In the genomic region with DNA sequence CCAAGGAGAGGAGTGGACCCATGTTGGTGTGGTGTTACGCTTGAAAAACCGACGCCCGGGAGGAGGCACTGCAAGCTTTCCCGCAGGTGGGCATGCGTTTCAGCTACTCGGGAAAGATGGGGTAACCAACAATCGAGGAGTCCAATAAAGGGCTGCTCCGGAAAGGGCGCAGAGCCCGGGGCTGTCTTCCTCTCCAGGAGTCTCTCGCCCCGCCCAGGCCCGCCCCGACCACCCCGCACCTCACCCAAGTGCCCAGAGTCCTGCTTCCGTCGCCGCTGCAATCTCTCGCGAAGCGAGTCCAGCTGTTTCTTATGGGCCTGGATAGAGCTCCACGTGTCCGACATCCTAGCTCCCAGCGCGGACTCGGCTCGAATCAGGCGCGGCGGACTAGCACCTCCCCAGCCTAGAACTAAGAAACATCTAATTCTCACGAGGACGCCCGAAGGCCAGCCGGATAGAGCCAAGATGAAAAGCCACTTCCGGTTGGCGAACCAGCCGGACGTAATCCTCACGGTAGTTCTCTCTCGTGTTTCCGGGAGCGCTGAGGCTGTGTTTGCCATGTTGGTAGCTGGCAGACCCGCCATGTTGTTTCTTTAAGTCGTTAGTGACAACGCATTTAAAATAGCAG, we compare ENCODE assay signal across 8 mouse cellular contexts. TPM values are rescaled to one million over a fixed set of nuclear protein-coding genes. Genes with fewer than 3 reads are reported as not detected.
A peak's percentile ranks its signal among the peaks of the same experiment; 100 is the strongest.
DNase-seq lines count a peak whose midpoint lies in the region; ATAC-seq lines count a peak whose summit lies in the region.

A gene (minus strand): TSS at position 485 of the 628 bp plus-strand sequence.

- peak within 1 kb of the TSS; percentile 70 for H3K9ac ChIP-seq in intestine, embryonic 14.5 days (ENCODE audit: low read length)

- DNase-seq in adrenal gland, adult 18-20 months (ENCODE audit: low spot score in 2 of 2) = peak; percentile 81 to 82
- DNase-seq in embryo, embryonic 11 days = peak; percentile 96
- peak; percentile 87 for DNase-seq in gastrocnemius, postnatal 25 days
- DNase-seq in intestine, embryonic 14.5 days (ENCODE audit: low spot score) = peak; percentile 94
- DNase-seq in left cerebral cortex, postnatal 14 days (ENCODE audit: low spot score in 2 of 2) = peak; percentile 94 to 96
- peak; percentile 94 for DNase-seq in mesoderm, embryonic 11.5 days (ENCODE audit: low read depth, low spot score)
- DNase-seq in right cerebral cortex, postnatal 36 days (ENCODE audit: low spot score in 2 of 2) = peak; percentile 90 to 93
- DNase-seq in yolk sac, embryonic 10.5 days (ENCODE audit: low spot score) = peak; percentile 94

- H3K27ac ChIP-seq in intestine, embryonic 14.5 days (ENCODE audit: low read depth) = peak within 1 kb of the TSS; percentile 96

- peak; percentile 95 for ATAC-seq in intestine, embryonic 14.5 days (replicated peaks; ENCODE audit: low FRiP score, low TSS enrichment, low read depth)

- peak within 1 kb of the TSS; percentile 75 for H3K4me3 ChIP-seq in intestine, embryonic 14.5 days (ENCODE audit: low read depth, low read length)

- no peaks in the 10 kb centered on the region for H3K27me3 ChIP-seq in intestine, embryonic 14.5 days (replicated peaks; ENCODE audit: control insufficient read depth, insufficient read depth, low read length)

- intact Hi-C loops in left cerebral cortex, postnatal 14 days (cut with DNase I) = no loop called here

- peaks cover 7% of the 10 kb centered on the region for H3K36me3 ChIP-seq in intestine, embryonic 14.5 days (ENCODE audit: control insufficient read depth, insufficient read depth, low read length)

- no peaks in the 10 kb centered on the region for H3K9me3 ChIP-seq in intestine, embryonic 14.5 days (ENCODE audit: control insufficient read depth, low read length)

- H3K4me1 ChIP-seq in intestine, embryonic 14.5 days (replicated peaks; ENCODE audit: control insufficient read depth, insufficient read depth, low read length) = peaks cover 4% of the 10 kb centered on the region

- under 1% methylated on average over 46 of the region's 46 CpGs for WGBS in intestine, embryonic 14.5 days

- peak within 1 kb of the TSS; percentile 75 for H3K4me2 ChIP-seq in intestine, embryonic 14.5 days (ENCODE audit: low read length)

RNA-seq across cellular contexts. Expression of the gene that starts here (rescaled TPM):
- 10 to 100 TPM; 36.6 to 46.3 TPM for total RNA-seq in adrenal gland, adult 18-20 months (2021)
- total RNA-seq in gastrocnemius, postnatal 25 days (2021) = 10 to 100 TPM; 13.7 to 14.0 TPM
- polyA plus RNA-seq in intestine, embryonic 14.5 days (2014; fragmentation: Nextera tagmentation; extraction: Ambion mirVana) = 37.0 and 43.5 TPM in 2 replicates
- 10 to 100 TPM; 35.2 to 35.3 TPM for total RNA-seq in left cerebral cortex, postnatal 14 days (2021)

Comparison
In these comparisons a context has a peak if more than half of its experiments do, and no peak if none do; other contexts are left out.
1. Peak in every context shown above with its lines: DNase-seq, ATAC-seq, H3K4me3 ChIP-seq and H3K27ac ChIP-seq.